Mouse (Mus musculus) hematopoietic stem cell, adult 5-6 weeks (primary cell): ENCODE measurements around the gene Tomt. TPM values are rescaled to one million over a fixed set of nuclear protein-coding genes. Genes with fewer than 3 reads are reported as not detected.

ENCODE experiments used
- ATAC-seq, 2 experiments: fragments of 125-278 bp in 1 of 2; replicated peaks in 1 of 2; 2 replicates each; pipeline ENCODE4 v1.8.0; 2016 to 2017; ENCODE audit warnings: inconsistent platforms in 2 of 2, mild to moderate bottlenecking in 2 of 2, moderate number of reproducible peaks in 2 of 2, low read depth in 1 of 2, moderate TSS enrichment in 1 of 2; ENCODE audit not compliant: low FRiP score in 2 of 2, poor library complexity in 2 of 2, severe bottlenecking in 2 of 2, insufficient read depth in 1 of 2, low TSS enrichment in 1 of 2
- total RNA-seq: library from RNA; stranded (forward); fragments of 172-1452, 232-1000 nt; gene quantifications from 2 replicates; pipeline ENCODE4 v1.2.3, GENCODE M21; 2017

Tomt gene
- total RNA-seq, 1 experiment from 2014 or later = 0.84 TPM

DNA sequence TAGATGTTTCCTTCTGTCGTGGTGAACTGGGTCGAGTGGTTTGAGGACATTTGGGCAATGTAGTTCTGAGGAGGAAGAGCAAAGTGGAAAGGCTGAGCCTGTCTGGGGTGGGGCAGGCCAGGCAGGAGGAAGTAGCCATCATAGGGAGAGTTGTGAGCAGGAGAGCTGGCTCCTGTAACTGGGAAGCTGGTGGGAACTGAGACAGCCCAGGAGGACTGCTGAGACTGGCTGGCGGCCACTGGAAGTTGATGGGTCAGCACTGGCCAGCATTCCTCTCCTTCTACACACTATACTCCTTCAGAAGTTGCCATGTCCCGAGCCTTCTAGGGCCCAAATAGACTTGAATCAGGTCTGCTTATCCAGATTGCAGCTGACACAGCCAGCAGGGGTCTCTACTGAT is 2.2 kb upstream of the Tomt start:
- no peak for ATAC-seq

GRCm38 (mm10) chr7:101906696-101907095 is 537 bp upstream of the Tomt start:
- no peak for ATAC-seq

DNA sequence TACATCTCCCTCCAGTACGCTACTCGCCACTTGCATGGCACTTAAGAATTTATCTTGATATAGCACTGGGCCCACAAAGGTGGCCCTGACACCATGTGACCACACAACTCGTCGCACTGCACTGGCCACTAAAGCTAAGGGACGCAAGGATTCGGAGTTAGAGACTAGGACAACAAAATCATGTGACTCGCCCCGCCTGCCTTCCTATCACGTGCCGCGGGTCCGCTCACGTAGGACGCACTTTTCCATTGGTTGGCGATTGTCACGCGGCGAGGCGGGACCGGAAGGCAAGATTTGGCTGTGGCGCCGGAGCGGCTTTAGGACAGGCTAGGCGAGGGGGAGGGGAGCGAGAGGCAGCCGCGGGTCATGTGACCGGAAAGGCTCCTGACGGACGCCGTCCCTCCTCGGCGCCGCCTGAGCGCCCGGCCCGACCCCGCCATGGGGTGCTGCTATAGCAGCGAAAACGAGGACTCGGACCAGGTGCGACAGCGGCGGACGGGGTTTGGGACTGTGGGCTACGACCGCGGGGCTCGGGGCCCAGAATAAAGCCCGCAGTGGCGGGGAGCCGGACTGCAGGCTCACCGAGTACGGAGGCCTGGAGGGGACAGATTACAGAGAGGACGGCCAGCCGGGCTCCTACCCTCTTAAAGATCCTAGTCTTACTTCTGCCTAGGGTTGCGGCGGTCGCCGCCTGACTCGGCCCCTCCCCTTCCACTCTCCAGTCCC is 435 bp downstream of the Tomt start, which contains the start of gene Lamtor1:
Gene Lamtor1, plus strand, starts transcription at position 344 of the 726 bp plus-strand sequence.
- peak; percentile 92 to 94 for ATAC-seq

DNA sequence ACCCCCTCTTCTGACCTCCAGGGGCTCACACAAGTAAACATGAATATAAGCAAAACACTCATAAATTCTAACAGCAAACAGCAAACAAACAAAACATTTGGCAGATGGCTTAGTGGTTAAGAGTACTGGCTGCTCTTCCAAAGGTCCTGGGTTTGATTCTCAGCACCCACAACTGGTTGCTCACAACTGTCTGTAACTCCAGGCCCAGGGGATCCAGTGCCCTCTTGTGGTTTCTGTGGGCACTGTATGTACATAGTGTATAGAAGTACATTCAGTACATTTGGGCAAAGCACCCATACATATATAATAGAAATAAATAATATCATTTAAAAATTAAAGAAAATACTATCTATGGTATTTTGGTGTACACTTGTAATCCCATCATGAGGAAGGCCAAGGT is 3.3 kb downstream of the Tomt start:
- ATAC-seq = no peak

DNA sequence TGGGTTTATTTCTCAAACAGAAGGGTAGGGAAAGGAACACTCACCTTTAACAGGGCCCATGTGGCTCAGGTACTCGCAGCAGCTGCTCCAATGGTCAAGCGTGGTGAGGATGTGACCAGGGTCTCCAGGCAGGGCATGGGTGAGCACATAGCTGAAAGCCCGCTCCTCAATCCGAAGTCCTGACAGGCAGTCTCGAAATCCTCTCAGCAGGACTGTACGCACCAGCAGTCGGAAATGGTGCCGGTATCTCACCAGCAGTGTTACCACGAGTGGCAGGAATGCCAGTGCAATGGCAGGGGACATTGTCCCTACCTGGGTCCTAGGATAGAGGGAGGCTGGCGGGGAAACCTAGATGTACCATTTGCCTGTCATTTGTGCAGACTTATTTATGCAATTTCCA is 4.2 kb downstream of the Tomt start:
- ATAC-seq = no peak

GRCm38 (mm10) chr7:101900331-101901097 is 5.6 kb downstream of the Tomt start:
- no peak for ATAC-seq

- peak; percentile 94 for ATAC-seq
Measured at GRCm38 (mm10) chr7:101896104-101897066, 9.8 kb downstream of the Tomt start.

DNA sequence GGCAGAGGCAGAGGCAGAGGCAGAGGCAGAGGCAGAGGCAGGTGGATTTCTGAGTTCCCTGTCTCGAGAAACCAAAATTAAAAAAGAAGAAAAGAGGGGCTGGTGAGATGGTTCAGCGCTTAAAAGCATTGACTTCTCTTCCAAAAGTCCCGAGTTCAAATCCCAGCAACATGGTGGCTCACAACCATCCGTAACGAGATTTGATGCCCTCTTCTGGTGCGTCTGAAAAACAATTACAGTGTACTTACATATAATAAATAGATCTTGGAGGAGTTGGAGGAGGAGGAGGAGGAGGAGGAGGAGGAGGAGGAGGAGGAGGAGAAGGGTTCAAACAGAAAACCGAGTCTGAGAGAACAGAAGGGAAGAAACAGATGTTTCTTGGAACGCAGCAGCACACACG is 10.5 kb downstream of the Tomt start:
- no peak for ATAC-seq

DNA sequence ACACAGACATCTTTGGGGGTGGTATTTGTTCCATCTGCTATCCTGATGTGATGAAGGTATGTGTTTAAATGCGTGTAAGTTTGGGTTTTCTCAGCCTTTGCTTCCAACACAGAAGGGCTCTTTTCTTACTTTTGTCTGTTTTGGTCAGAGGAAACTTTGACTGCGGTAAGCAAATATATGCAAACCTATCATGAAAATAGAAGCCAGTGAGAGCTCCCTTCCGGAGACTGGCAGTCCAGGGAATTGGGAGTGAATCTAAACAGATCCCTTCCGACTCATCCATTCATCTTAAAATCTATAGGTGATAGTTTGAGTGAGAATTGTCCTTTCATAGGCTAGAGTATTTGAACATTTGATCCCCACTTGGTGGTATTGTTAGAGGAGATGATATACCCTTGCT is 17.7 kb downstream of the Tomt start:
- no peak for ATAC-seq

DNA sequence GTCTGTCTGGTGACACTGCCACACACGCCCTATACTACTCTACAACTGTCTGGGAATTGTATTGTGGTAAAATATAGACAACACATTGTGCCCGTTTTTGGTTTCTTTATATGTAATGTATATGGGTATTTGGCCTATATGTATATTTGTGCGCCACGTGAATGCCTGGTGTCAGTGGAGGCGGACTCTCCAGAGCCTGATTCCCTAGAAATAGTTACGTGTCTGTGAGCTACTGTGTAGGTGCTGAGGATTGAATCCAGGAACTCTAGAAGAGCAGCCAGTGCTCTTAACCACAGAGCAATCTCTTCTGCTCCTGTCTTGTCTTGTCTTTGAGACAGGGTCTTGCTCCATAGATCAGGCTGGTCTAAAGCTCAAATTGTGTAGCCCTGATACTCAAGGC is 19.9 kb downstream of the Tomt start:
- ATAC-seq = no peak

- ATAC-seq = no peak
Measured at GRCm38 (mm10) chr7:101884160-101884559, 22.0 kb downstream of the Tomt start.

- ATAC-seq = no peak
Measured at GRCm38 (mm10) chr7:101882413-101883154, 23.6 kb downstream of the Tomt start.

GRCm38 (mm10) chr7:101880855-101881254 is 25.3 kb downstream of the Tomt start:
- no peak for ATAC-seq

DNA sequence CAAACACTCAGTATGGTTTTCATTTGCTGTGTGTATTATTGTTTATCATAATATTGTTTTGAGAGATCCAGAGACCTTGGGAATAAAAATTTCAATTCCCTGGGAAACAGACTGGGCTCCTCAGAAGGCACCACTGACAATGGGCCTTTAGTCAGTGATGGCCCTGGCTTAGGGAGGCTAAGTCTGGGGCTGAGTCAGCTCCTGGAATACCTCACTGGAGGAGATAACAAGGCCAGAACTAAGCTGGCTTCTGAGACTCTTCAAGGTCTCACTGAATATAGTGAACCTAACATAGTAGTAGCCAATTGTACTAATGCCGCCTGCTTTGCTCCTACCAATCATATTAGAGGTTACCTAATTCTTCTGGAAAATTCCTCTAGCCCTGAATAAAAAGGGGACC is 30.2 kb downstream of the Tomt start:
- no peak for ATAC-seq

- ATAC-seq = no peak
Measured at GRCm38 (mm10) chr7:101871296-101871695, 34.9 kb downstream of the Tomt start.

GRCm38 (mm10) chr7:101870629-101871028 is 35.5 kb downstream of the Tomt start, which contains the start of gene Folr1:
Folr1 (minus strand) TSS chr7:101870788.
- no peak for ATAC-seq

- no peak for ATAC-seq
Measured at GRCm38 (mm10) chr7:101869163-101869500, 37.0 kb downstream of the Tomt start.
